Mouse (Mus musculus): ENCODE measurements around the gene Ophn1. TPM values are rescaled to one million over a fixed set of nuclear protein-coding genes. Genes with fewer than 3 reads are reported as not detected.

Gene Ophn1
- total and polyA plus RNA-seq, 3 experiments = not detected

DNA sequence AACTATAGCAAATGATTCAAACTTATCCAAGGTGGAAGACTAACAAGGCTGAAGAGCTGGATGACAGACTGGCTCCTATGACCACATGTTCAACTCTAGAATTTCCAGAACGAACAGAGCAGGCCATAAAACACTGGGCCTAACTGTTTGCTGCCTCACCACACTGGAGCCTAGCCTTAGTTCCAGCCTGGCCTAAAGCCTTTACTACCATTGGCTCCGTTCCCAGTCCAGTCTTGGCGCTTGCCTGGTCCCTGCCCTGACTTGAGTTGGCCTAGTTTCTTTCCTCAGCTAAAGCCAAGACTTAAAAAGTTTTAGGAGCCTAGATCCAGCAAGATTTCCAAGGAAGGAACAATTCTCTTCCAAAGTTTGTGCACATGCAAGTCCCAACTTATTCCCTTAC, 7.5 kb upstream of the Ophn1 start:
- Histone ChIP-seq H3K27ac (ENCODE audit: control insufficient read depth, low read depth, low read length) (no peak overlapping the region), H3K4me3 (ENCODE audit: control insufficient read depth in 1 of 2, insufficient read depth in 1 of 2, low read depth in 2 of 2, low read length in 2 of 2) (no peak overlapping the region), H3K9ac (ENCODE audit: control insufficient read depth, low read depth, low read length, poor library complexity, severe bottlenecking) (no peak overlapping the region), H3K79me2 (ENCODE audit: control insufficient read depth, insufficient read depth, low read length, poor library complexity) (no peaks in the 10 kb centered on the region), H3K27me3 (ENCODE audit: control insufficient read depth in 1 of 2, insufficient read depth in 2 of 2, low read length in 2 of 2) (no peaks in the 10 kb centered on the region), H3K4me1 (ENCODE audit: control insufficient read depth in 1 of 2, insufficient read depth in 2 of 2, low read length in 2 of 2) (no peaks in the 10 kb centered on the region), H3K9me3 (replicated peaks; ENCODE audit: insufficient read depth, low read length) (no peaks in the 10 kb centered on the region), H3K36me3 (ENCODE audit: control insufficient read depth in 1 of 2, insufficient read depth in 2 of 2, low read length in 2 of 2) (no peaks in the 10 kb centered on the region)
- TF ChIP-seq POLR2AphosphoS5 (IDR thresholded peaks at IDR 0.05; ENCODE audit: borderline replicate concordance, low read depth, low read length) (no peak), CTCF (IDR thresholded peaks at IDR 0.05 in 2 of 3, conservative IDR thresholded peaks at IDR 0.05 in 1 of 3; ENCODE audit: control insufficient read depth in 1 of 3, insufficient read depth in 1 of 3, low read depth in 2 of 3, low read length in 3 of 3, poor library complexity in 1 of 3, severe bottlenecking in 1 of 3) (no peak), BHLHE40 (IDR thresholded peaks at IDR 0.05; ENCODE audit: borderline replicate concordance, low read depth, low read length) (no peak), MAZ (IDR thresholded peaks at IDR 0.05; ENCODE audit: low read depth, low read length) (no peak), POLR2AphosphoS2 (IDR thresholded peaks at IDR 0.05; ENCODE audit: low read length) (no peak), EP300 (IDR thresholded peaks at IDR 0.05; ENCODE audit: low read depth in 1 of 2, low read length in 2 of 2) (no peak), GABPA (IDR thresholded peaks at IDR 0.05; ENCODE audit: low read depth, low read length) (no peak), NELFE (IDR thresholded peaks at IDR 0.05; ENCODE audit: low read depth, low read length) (no peak), TBP (IDR thresholded peaks at IDR 0.05; ENCODE audit: low read depth, low read length) (no peak), TAL1 (IDR thresholded peaks at IDR 0.05; ENCODE audit: low read length) (no peak), MAFK (IDR thresholded peaks at IDR 0.05; ENCODE audit: borderline replicate concordance, low read depth, low read length) (no peak), MEF2A (IDR thresholded peaks at IDR 0.05; ENCODE audit: extremely low read depth, insufficient replicate concordance, low read depth, low read length, poor library complexity, severe bottlenecking) (no peak), ETS1 (IDR thresholded peaks at IDR 0.05; ENCODE audit: low read depth, low read length) (no peak), SIN3A (IDR thresholded peaks at IDR 0.05; ENCODE audit: low read length) (no peak), CHD1 (IDR thresholded peaks at IDR 0.05; ENCODE audit: low read depth, low read length) (no peak), TCF12 (IDR thresholded peaks at IDR 0.05; ENCODE audit: low read depth, low read length) (no peak), NRF1 (IDR thresholded peaks at IDR 0.05; ENCODE audit: insufficient read depth, low read depth, low read length, poor library complexity, severe bottlenecking) (no peak), ELF1 (IDR thresholded peaks at IDR 0.05; ENCODE audit: low read depth, low read length) (no peak)
- no peak for DNase-seq (ENCODE audit: low read depth, low spot score)

DNA sequence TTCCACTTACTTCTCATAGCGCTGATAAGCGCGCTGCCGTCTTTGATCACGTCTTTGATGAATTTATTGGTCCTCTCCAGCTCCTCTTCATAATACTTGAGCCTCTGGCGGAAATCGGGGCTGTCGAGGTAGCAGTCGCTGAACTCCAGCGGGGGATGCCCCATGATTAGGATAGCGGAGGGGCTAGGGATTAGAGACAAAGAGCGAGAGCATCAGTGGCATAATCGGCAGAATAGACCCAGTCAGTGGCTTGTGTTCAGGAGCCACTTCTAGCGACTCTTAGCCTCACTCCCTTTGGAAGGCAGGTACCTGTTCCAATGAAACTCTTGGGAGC, 786 bp downstream of the Ophn1 start:
- no peak for DNase-seq (ENCODE audit: low read depth, low spot score)
- no peak overlapping the region for H3K9ac ChIP-seq (ENCODE audit: control insufficient read depth, low read depth, low read length, poor library complexity, severe bottlenecking)
- TF ChIP-seq SMC3 (IDR thresholded peaks at IDR 0.05; ENCODE audit: low read depth, low read length) (no peak), MEF2A (IDR thresholded peaks at IDR 0.05; ENCODE audit: extremely low read depth, insufficient replicate concordance, low read depth, low read length, poor library complexity, severe bottlenecking) (no peak)
- no peaks in the 10 kb centered on the region for H3K36me3 ChIP-seq (ENCODE audit: control insufficient read depth in 1 of 2, insufficient read depth in 2 of 2, low read length in 2 of 2)
- H3K4me1 ChIP-seq (ENCODE audit: control insufficient read depth in 1 of 2, insufficient read depth in 2 of 2, low read length in 2 of 2) = no peaks in the 10 kb centered on the region
- H3K9me3 ChIP-seq (replicated peaks; ENCODE audit: insufficient read depth, low read length) = no peaks in the 10 kb centered on the region
- H3K4me3 ChIP-seq (ENCODE audit: control insufficient read depth in 1 of 2, insufficient read depth in 1 of 2, low read depth in 2 of 2, low read length in 2 of 2) = no peak overlapping the region
- no peak overlapping the region for H3K27ac ChIP-seq (ENCODE audit: control insufficient read depth, low read depth, low read length)
- no peaks in the 10 kb centered on the region for H3K79me2 ChIP-seq (ENCODE audit: control insufficient read depth, insufficient read depth, low read length, poor library complexity)
- no peaks in the 10 kb centered on the region; a peak in 1 of 4 replicates for H3K27me3 ChIP-seq (ENCODE audit: control insufficient read depth in 1 of 2, insufficient read depth in 2 of 2, low read length in 2 of 2)
